Mouse (Mus musculus) v-Abl transformed pro-B cells (cell line): ENCODE results near the gene Foxe3.

Experiments
- in situ Hi-C, 2 experiments: fragments of 400-800 bp; cut with MboI; formaldehyde crosslinking; loops; one replicate each; pipeline ENCODE4 v1.15.1; 2025; ENCODE audit not compliant: unreplicated experiment in 2 of 2

Foxe3 gene

DNA sequence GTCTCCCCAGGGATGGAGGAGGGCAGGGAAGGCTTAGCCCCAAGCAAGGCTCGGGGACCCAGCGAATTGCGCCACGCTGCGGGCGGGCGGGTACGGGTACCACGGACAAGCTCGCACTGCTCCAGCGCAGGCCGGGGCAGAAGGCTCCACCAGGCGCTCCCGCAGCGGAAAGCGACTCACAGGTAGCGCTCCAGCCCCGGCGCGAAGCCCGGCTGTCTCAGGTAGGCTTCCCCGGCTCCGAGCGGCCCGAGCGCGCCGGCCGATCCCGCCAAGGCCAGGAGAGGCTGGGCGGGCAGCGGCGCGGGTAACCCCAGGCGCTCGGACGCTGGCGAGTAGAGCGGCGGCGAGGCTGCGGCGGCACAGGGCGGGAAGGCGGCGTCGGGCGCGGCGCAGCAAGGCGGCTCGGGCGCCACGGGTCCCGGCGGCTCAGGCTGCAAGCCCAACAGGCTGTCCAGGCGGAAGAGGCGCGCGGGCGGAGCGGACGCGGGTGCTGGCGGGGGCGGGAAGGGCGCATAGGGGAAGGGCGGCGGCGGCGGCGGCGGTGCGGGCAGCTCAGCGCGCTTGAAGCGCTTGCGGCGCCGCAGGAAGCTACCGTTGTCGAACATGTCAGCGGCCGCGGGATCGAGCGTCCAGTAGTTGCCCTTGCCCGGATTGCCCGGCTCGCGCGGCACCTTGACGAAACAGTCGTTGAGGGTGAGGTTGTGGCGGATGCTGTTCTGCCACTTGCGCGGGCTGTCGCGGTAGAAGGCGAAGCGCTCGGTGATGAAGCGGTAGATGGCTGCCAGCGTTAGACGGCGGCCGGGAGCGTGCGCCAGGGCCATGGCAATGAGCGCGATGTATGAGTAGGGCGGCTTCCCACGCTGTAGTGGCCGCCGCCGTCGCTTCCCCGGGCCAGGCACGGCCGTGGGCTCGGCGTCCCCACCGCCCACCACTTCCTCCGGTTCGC is 569 bp downstream of the Foxe3 start:
- in situ Hi-C loops, result loop anchor here (25.0 kb wide), 2 partner anchors 563 to 613 kb away; no protein-coding TSS in a partner anchor

DNA sequence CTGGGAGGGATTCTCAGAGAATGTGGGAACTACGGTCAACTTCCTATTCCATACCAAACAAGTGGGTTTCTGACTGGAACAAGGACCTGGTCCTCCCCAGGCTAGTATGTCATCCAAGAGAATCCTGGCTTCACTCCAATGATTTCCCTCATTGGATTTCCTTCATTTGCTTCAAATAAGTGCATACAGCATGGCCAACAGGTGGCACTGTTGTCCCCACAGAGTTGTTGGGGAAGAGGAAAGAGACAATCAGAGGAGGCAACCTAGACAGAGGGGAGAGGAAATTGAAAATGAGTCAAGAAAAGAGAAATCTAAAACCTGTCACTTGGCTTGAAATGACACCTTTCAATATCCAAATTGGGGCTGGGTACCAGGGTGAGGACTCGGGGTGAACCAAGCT is 8.7 kb downstream of the Foxe3 start:
- in situ Hi-C loops, result loop anchor here (10.0 kb wide), 4 partner anchors 58 to 272 kb away; partner anchors contain the start of gene Pdzk1ip1 (in 1 of the 2)

DNA sequence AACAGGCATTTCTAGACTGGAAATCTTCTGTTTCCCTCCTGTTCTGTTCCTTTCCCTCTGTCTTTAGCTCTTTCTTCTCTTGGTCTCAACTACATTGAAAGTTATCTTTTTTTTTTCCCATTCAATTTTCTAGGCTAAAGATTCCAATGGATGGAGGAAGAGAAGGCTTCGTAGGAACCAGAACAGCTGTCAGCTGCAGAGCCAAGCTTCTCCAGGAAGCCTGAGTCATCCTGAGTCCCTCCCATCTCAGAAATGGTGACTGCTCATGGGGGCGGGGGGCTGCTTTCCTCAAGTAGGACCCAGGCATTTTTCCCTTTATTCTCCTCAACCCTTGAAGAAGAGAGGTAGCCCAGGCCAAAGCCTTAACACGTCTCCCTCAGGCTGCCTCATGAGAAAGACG is 9.8 kb downstream of the Foxe3 start:
- in situ Hi-C loops, result loop anchor here (10.0 kb wide), 4 partner anchors 59 to 271 kb away; partner anchors contain the start of gene Pdzk1ip1 (in 1 of the 2)

DNA sequence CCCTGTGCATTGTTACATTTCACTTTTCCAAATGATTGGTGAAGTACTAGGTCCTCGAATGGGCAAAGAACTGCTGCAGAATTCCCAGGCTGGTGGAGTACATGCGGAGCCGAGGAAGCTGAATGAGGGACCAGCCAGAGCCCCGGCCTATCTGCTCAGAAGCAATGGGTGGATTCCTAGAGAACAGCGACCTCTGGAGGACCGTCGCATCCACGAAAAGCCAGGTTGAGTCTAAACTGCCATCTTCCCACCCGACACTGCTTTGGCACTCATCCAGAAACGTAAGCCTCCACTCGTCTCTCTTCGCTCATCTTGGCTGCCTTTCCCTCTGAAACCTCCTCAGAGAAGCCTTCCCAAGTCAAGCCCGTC is 12.2 kb downstream of the Foxe3 start:
- in situ Hi-C loops, result loop anchor here (5.0 to 10.0 kb wide), 5 partner anchors 61 to 269 kb away; partner anchors contain the start of gene Pdzk1ip1 (in 1 of the 2)

DNA sequence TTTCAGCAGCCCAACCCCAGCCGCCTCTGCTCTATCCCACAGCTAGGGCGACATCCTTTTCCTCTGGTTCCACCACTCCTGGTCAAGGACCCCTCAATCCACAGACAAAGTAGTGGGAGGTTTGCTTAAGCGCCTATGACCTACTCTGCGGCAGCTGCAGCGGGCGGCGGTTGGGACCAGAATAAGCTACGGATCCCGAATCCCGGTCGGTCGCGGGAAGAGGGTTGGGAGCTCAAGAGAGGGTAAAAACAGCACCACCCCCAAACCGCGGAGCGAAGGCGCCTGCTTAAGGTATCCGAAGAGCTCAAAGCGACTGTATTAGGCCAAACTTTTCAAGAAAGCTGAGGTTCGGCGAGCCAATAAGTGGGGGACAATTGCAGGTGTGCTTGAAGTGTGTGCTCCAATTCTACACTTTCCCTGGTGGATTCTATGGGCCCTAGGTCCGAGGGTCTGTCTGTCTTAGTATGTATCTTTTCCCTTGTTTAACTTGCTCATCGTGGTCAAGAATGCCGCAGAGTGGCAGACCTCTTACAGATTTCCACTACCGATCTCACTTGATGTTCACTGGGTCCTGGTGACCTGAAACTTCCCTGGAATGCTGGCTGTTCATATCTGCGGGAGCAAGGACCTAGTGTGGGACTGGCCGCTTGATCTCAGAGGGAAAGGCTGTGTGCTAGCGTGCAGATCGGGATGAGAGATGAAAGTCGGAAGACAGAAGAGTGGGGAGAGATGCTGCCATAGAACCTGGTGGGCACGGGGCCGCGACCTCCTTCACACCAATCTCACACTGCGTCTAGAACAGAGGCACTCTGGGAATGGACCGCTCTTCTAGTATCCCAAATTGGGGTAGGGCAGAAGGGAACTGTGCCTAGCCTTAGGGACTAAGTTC is 12.9 kb downstream of the Foxe3 start:
- in situ Hi-C loops, result loop anchor here (5.0 to 10.0 kb wide), 5 partner anchors 62 to 268 kb away; partner anchors contain the start of gene Pdzk1ip1 (in 1 of the 2)

DNA sequence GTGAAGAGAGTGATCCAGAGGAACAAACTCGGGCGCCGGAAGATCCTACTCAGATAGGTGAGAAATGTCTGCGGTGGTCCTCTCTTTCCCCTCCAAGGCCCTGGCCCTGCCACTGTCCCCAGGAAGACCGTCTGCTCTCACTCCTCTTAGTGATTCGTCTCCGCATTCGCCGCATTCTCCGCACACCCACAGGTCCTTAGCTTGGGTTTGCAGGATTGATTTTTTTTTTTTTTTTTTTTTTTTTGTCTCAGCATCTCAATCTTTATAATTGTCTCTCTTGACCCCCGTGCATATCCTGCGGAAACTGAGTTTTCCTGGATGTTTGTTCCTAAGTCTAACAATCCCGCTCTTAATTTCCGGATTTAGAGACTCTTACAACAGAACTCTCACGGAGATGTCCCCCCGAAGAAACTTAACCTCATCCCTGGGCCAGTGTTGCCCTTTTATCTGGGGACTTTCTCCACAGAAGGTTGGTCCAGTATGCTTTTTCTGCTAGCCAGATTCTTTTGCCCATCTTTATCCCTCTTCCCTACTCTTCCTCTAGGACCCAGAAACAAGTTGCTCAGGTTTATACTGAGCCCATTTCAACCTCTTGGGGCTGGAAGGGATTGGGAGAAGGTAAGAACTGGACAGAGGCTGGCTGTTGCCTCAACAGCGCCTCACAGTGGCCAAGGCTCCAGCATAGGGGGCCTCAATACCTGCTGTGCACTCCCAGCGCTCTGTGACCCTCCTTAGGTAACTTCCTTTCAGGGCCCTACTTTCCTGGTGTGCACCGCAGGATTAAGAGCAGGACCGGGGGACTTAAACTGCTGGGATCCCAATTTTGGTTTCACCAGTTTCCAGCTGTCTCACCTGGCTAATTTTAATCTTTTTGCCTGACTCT is 16.0 kb downstream of the Foxe3 start:
- in situ Hi-C loops, result loop anchor here (5.0 to 10.0 kb wide), 5 partner anchors 65 to 265 kb away; partner anchors contain the start of gene Pdzk1ip1 (in 1 of the 2)

DNA sequence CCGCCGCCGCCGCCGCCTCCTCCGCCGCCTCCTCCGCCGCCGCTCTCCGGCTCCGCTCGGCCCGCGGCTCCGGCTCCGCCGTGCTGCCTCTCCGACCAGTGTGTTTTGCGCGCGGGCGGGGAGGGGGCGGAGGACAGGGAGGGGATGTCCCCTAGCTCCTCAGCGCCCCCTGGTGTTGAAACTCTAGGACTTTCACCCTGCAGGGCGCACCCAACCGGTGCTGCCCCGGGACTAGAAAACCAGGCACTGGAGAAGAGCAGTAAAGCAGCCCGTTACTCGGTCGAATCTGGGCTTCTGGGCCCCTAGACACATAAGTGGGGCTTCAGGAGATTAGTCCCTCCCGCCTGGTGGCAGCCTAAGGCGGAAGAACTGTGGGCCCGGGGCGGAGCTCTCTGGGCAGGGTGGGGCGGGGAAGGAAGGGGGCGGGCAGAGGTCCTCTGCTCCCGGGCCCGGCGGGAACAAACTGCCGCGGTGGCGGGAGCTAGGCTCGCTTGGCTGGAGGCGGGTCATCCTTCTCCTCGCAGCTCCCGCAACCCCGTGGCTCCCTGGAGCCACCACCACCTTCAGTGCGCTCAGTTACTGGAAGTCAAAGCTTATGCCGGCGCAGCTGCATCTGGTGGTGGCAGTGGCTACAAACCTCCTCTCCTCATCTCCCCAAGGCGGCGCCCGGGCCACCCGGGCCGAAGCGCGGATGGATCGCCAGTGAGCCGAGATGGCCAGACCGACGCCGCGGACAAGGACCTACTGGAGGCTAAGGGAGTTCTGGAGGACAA is 16.8 kb downstream of the Foxe3 start, which contains the start of gene Foxd2:
Gene Foxd2 (minus strand): TSS at position 45 of the 773 bp plus-strand sequence.
- in situ Hi-C loops, result no loop called here

DNA sequence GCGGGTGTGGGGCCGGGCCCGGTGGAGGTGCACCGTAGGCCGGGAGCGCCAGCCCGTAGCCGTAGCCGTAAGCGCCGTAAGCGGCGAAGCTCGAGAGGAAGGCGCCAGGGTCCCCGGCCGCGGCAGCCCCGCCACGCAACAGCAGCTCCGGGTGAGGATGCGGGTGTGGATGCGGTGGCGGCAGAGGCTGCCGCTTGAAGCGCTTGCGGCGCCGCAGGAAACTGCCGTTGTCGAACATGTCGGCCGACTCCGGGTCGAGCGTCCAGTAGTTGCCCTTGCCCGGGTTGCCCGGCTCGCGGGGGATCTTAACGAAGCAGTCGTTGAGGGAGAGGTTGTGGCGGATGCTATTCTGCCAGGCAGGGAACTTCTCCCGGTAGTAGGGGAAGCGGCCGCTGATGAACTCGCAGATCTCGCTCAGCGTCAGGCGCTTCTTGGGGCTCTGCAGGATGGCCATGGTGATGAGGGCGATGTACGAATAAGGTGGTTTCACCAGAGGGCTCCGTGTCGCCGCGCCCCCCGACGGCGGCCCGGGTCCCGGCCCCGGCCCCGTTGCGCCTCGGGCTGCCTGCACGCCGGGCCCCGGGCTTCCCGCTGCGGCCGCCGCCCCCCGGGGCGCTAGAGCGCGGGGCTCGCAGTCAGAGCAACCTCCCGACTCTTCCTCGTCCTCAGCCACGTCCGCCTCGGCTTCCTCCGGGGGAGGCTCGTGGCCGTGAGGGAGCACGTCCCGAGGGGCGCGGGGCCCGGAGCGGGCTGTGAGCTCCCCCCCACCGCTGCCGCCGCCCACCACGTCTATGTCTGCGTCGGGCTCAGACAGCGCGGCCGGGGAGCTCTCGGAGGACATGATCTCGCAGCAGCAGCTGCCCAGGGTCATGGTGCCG is 17.6 kb downstream of the Foxe3 start:
- in situ Hi-C loops, result no loop called here

DNA sequence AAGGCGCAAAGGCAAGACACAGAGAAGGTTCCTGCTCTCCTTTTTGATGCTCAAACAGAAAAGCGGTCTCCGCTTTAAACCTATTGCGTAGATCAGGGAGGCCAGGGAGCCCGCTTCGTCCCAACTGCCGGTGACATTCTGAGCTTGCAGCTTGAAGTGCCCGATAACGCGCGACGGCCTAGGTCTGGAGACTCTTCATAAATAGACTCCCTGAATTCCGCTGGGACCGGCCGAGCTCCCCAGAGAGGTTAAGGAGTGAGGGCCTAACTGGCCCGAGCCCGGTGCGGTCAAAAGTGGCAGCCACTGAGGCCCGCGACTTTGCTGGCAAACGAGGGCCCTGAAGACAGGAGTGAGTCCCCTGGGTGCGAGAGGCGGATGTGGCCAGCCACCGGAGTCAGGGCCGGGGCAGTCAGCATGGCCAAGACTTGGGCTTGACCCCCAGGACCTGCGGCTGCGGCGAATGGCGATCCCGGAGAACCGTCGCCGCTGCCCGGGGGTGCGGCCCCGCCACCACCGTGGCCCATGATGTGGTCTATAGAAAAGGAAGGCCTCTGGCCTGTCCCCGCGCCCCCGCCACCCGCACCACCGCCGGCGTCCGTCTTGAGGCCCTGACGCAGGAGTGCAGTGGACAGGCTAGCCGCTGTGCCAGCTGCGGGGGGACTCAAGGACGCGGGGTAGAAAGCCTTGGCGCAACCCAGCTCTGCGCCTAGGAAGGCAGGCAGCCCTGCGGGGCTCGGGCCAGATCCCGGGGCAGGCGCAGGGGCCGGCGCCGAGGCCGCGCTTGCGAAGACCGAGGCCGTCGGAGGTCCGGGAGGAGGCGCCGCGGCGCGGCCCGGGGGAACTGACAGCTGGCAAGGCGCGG is 18.5 kb downstream of the Foxe3 start:
- in situ Hi-C loops, result no loop called here

DNA sequence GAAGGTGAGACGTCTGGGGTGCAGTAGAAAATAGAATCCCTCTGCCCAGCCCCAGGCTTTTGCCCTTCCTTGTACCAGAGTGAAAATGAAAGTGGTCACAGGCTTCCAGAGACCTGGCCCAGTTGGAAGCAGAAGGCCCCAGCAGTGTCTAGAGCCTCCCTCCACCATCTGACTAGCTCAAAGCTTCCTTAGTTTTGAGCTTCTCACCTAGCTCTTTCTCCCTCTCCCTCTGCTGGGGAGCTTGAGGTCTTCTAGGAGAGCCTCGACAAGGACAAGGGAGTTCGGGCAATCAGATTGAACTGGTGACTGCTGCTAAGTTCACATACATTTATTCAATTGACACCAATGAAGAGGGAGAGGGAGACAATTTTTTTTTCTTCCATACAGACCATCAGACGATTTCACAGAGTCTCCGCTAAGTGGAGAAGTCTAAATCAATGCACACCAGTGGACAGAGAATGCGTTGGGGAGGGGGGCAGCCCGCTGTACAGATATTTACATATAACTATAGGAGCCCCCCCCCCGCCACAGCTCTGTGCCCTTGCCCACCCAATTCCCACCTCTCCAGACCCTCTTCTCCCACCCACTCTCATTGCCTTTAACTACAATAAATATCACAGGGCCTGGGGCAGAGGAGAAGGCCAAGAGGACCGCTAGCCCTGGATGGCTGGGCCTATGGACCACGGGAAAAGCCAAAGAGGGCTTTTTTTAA is 19.7 kb downstream of the Foxe3 start:
- in situ Hi-C loops, result no loop called here

DNA sequence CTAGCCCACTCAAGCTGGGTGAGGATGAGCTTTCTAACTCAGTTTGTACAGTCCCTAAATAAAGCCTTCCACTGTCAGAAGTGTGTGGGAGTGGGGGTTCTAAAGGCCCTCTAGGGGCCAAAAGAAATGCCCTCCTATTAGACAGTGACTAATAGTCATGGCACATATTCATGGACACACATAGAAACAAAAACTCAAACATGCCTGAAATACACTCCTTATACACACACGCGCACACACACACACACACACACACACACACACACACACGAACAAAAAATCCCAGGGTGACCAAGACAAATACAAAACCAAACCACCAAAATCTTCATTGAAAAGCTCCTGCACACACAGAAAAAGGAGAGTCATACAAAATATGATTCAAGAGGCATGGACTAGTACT is 20.3 kb downstream of the Foxe3 start:
- in situ Hi-C loops, result no loop called here

DNA sequence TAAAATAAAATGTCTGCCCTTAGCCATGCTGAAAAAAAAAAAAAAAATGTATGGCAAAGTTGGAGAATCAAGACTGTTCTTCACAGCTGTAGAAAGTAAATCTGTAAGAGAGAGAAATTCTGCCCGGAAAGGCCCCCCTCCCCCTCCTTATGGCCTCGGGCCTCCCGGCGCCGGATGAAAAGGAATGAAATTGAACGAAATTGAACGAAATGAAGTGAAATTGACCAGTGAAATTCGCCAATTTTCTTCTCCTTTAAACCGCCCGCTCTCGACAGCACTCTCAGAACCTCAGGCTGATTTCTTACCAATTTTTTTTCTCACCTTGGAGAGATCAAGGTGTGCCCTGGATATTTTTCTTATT is 22.4 kb downstream of the Foxe3 start:
- in situ Hi-C loops, result no loop called here

DNA sequence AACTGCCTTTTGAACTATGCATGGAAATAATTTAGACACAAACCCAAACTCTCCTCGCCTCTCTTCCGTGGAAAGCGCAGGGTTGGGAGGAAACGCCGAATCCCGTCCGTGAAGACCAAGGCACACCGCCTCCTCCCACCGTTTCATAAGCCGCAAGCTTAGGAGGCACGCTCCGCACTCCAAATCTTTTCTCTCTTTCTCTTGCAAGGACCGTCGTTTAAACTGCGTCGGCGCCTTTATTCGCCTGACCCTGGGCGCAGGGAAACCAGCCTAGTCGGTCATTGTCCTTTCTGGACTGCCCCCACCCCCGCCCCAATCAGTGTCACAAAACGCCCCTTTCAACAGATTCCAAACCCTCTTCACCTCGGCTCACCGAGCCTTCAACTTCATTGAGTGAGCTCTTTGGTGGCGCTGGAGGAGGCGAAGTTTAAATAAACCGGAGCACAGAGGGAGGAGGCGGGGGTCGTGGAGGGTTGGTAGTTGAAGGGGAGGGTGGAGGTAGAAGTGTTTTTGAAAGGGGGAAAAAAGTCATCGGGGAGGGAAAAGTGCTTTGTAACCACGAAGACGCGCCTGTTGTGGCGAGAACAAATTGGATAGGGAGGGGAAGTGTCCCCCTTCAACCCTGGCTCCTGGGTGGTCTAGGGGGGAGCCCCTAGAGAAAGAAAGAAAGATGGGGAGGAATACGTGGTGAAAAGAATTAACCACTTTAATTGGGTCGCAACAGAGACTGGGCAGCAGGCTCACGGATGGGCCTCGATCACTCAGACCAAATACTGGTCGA is 23.0 kb downstream of the Foxe3 start:
- in situ Hi-C loops, result no loop called here

DNA sequence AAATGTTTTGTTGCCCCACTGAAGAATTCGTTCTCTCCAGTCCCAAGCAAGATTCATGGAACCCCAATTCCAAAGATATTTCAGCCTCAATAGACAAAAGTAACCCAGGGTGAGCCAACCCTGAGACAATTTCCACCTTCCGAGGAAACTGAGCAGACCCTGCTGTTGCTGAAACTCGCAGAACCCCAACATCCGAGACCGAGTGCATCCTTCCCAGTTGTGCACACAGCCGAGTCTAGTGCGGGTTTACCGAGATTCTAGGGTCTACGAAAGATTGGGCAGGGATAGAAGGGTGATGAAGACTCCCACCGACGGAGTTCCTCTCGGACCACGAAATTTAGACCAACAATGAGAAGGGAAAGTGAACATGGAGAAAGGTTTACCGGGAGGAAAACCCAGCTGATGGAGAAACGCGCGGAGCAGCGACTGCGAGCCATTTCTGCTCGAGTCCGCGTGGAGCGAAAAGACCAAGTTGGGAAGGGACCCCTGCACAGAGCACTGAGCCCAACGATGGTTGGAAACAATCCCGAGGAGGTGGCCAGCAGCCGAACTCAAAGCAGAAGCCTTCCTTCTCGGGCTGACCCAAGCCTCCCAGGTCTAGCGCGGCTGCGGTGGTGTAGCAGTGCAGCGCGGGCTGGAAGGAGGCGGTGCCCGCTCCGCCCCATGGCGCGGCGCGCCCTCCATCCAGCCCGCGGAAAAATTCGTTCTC is 24.0 kb downstream of the Foxe3 start:
- in situ Hi-C loops, result no loop called here
